Mouse (Mus musculus): ENCODE data around the gene Aak1. TPM values are rescaled to one million over a fixed set of nuclear protein-coding genes. Genes with fewer than 3 reads are reported as not detected.
A peak's percentile ranks its signal among the peaks of the same experiment; 100 is the strongest.

Aak1 gene
- total RNA-seq, 4 experiments from 2014 or later, result 363 to 417 (median 388) TPM

GRCm38 (mm10) chr6:86950733-86951255 lies 101.5 kb downstream of the Aak1 start:
- DNase-seq (ENCODE audit: low spot score in 2 of 2), result no peak

- peak in 1 of 2 experiments; percentile 52 for DNase-seq (ENCODE audit: low spot score in 2 of 2)
Measured at GRCm38 (mm10) chr6:86955741-86956140, 106.4 kb downstream of the Aak1 start.

- DNase-seq (ENCODE audit: low spot score in 2 of 2), result no peak
Measured at GRCm38 (mm10) chr6:86956206-86956605, 106.9 kb downstream of the Aak1 start.

GRCm38 (mm10) chr6:86959006-86959405 lies 109.7 kb downstream of the Aak1 start:
- no peak for DNase-seq (ENCODE audit: low spot score in 2 of 2)

GRCm38 (mm10) chr6:86963987-86964685 lies 114.8 kb downstream of the Aak1 start:
- no peak for DNase-seq (ENCODE audit: low spot score in 2 of 2)

GRCm38 (mm10) chr6:86967166-86967565 lies 117.8 kb downstream of the Aak1 start:
- no peak for DNase-seq (ENCODE audit: low spot score in 2 of 2)

GRCm38 (mm10) chr6:86973956-86974355 lies 124.6 kb downstream of the Aak1 start:
- peak in 1 of 2 experiments; percentile 40 for DNase-seq (ENCODE audit: low spot score in 2 of 2)

GRCm38 (mm10) chr6:86978156-86978908 lies 129.0 kb downstream of the Aak1 start:
- no peak for DNase-seq (ENCODE audit: low spot score in 2 of 2)

GRCm38 (mm10) chr6:86978909-86979265 lies 129.6 kb downstream of the Aak1 start:
- DNase-seq (ENCODE audit: low spot score in 2 of 2), result no peak

GRCm38 (mm10) chr6:86981206-86981605 lies 131.9 kb downstream of the Aak1 start:
- no peak for DNase-seq (ENCODE audit: low spot score in 2 of 2)

GRCm38 (mm10) chr6:86985314-86986106 lies 136.2 kb downstream of the Aak1 start:
- no peak for DNase-seq (ENCODE audit: low spot score in 2 of 2)

GRCm38 (mm10) chr6:86989576-86989975 lies 140.3 kb downstream of the Aak1 start:
- no peak for DNase-seq (ENCODE audit: low spot score in 2 of 2)

- no peak for DNase-seq (ENCODE audit: low spot score in 2 of 2)
Measured at GRCm38 (mm10) chr6:86991041-86991440, 141.7 kb downstream of the Aak1 start.

GRCm38 (mm10) chr6:86992349-86992748 lies 143.0 kb downstream of the Aak1 start:
- no peak for DNase-seq (ENCODE audit: low spot score in 2 of 2)

- no peak for DNase-seq (ENCODE audit: low spot score in 2 of 2)
Measured at GRCm38 (mm10) chr6:86994254-86994653, 144.9 kb downstream of the Aak1 start.

GRCm38 (mm10) chr6:86996629-86997307 lies 147.5 kb downstream of the Aak1 start:
- peak; percentile 28 to 54 for DNase-seq (ENCODE audit: low spot score in 2 of 2)

- no peak for DNase-seq (ENCODE audit: low spot score in 2 of 2)
Measured at GRCm38 (mm10) chr6:86997360-86997759, 148.0 kb downstream of the Aak1 start.

GRCm38 (mm10) chr6:87001995-87002394 lies 152.7 kb downstream of the Aak1 start:
- no peak for DNase-seq (ENCODE audit: low spot score in 2 of 2)

- DNase-seq (ENCODE audit: low spot score in 2 of 2), result peak; percentile 53 to 67
Measured at GRCm38 (mm10) chr6:87002521-87003055, 153.3 kb downstream of the Aak1 start.

GRCm38 (mm10) chr6:87004099-87004498 lies 154.8 kb downstream of the Aak1 start:
- DNase-seq (ENCODE audit: low spot score in 2 of 2), result no peak

GRCm38 (mm10) chr6:87005577-87005976 lies 156.3 kb downstream of the Aak1 start:
- no peak for DNase-seq (ENCODE audit: low spot score in 2 of 2)
